Mouse (Mus musculus): ENCODE measurements around the gene Phykpl.

The Phykpl gene

DNA sequence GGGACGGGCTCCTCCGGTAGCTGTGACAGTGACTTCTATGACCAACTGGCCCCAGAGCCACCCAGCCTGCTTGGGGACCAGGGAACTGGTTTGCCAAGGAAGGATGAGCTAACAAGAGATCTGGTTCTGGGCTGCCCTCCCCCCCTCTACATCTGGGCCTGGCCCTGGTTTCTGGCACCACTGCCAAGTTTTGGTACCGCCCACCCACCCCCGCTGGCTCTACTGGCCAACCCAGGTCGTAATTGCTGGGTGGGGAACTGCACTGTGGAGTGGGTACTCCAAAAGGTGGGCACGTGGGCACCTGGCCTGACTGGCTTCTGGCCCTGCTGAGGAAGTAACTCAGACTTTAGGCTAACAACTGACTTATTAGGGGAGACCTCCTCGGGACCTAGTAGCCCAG lies 56.2 kb downstream of the Phykpl start:
- in situ Hi-C loops (cut with MboI, MseI), result loop anchor here (5.0 kb wide), 1 partner anchor 42 kb away; no protein-coding TSS in a partner anchor

DNA sequence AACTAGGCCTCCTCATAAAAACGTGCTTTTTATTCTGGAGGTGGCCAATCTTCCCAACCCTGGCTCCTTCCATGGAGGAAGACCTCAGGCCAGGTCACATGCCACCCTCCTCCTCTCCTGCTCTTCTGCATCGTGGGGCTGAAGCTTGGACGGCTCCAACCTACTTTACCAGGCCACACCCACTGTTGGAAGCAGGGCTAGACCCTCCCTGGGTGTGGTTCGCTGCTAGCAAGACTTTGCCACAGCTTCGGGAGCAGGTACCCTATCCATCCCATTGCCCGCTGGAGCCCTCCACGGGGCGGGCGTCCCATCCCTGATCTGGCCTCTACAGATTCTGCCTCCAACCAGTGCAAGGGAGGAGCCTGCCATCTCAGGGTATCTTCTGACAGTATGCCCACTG lies 58.6 kb downstream of the Phykpl start:
- in situ Hi-C loops (cut with MboI, MseI), result loop anchor here (5.0 kb wide), 1 partner anchor 39 kb away; no protein-coding TSS in a partner anchor

DNA sequence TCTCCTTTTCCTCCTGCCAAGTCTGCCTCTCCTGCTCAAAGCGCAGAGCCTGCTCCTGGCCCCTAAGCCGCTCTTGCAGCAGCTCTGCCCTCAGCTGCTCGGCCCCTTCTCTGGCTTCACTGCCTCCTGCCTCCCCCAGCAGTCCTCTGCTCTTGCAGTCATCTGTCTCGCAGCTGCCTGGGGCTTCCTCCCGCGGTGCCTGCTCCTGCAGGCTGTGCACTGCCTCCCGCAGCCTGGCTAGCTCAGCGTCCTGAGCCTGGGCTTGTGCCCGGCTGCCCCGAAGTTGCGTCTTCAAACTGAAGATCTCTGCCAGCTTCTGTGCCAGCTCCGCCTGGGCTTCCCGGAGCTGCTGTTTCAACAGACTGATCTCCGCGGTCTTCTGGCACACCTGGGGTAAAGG lies 59.2 kb downstream of the Phykpl start:
- in situ Hi-C loops (cut with MboI, MseI), result loop anchor here (5.0 kb wide), 1 partner anchor 39 kb away; no protein-coding TSS in a partner anchor

- in situ Hi-C loops (cut with MboI, MseI), result loop anchor here (5.0 kb wide), 1 partner anchor 38 kb away; no protein-coding TSS in a partner anchor
Observed at GRCm38 (mm10) chr11:51644217-51644616, 59.7 kb downstream of the Phykpl start.

DNA sequence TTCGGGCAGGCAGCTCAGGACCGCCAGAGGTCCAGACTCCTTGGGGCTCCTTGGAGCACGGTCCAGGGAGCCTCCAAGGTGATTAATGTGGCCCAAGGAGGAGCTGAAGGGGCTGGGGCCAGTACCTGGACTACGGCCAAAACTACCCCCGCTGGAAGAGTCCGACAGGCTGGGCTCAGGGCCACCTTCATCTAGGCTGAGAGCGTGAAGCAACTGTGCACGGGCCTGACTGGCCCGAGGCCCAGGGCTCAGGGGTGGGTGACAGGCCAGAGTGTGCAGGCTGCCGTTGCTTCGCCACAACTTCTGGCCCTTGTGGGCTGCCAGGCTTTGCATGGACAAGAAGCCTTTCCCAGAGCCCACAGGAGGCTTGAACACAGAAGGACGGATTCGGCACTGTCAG lies 60.7 kb downstream of the Phykpl start:
- in situ Hi-C loops (cut with MboI, MseI), result no loop called here

DNA sequence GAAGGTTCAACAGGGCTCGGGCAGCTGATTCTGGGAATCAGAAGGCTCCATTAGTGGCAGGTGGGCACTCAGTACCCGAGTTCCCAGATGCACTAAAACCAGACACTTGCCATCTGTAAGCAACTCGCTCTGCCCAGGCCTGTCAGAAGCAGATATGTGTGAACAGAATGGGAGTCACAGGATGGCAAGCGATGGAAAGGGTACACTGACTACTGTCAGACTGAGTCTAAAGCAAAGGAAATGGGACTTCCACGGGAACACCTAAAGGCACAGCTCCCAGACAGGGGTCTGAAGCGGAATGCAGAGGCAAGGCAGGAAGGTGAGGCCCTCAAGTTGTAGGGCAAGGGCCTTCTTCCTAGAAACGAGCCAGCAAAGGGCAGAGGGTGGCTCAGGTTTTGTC lies 61.7 kb downstream of the Phykpl start:
- in situ Hi-C loops (cut with MboI, MseI), result no loop called here

GRCm38 (mm10) chr11:51646751-51647667 lies 62.5 kb downstream of the Phykpl start:
- in situ Hi-C loops (cut with MboI, MseI), result no loop called here

DNA sequence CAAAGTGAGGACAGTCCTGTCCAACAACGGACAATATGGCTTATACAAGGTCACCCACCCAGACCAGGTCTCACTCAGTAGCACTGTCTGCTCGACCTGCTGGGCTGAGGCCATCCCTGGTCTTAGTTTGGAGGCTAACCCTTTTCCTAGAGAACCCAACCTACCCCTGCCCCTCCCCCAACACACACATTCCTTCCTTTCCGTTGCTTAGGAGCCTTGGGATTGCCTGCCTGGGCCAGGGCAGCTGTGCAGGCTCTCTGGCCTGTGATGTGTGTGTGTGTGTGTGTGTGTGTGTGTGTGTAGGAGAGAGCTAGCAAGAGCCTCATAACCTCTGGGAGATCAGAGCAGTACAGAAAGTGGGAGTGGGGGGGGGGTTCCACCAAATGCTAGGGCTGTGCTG lies 64.0 kb downstream of the Phykpl start:
- in situ Hi-C loops (cut with MboI, MseI), result no loop called here

- in situ Hi-C loops (cut with MboI, MseI), result no loop called here
Observed at GRCm38 (mm10) chr11:51649111-51649888, 64.7 kb downstream of the Phykpl start.

DNA sequence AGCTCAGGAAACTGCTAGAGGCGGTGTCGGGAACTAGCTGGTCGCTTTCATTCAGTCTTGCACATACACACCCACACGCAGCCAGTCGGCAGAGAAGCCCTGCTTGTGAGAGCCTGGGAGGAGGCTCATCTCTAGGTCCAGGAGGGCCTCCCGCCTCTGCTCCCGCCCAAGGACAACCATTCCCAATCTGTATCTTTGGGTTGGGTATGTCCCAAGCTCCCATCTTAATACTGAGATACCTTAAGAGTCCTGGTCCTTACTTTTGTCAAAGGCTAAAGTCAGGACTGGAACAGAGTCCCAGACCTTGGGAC lies 65.3 kb downstream of the Phykpl start:
- in situ Hi-C loops (cut with MboI, MseI), result no loop called here

DNA sequence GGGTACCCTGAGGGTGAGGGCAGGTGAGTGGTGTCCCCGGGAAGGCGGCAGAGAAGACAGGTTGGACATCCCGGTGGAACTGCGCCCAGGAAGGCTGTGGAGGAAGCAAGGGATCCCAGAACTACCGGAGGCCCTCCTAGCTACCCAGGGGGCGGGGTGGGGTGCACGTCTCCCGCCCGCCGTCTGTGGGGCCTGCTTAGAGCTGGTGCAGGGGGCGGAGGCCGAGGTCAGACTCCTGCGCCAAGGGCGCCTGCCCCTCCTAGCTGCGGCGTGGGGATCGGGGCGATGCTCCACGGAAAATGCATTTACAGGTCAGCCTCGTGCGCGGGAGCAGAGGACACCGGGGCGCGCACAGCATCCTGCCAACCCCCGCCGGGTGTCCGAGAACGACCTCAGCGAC lies 65.7 kb downstream of the Phykpl start:
- in situ Hi-C loops (cut with MboI, MseI), result no loop called here

DNA sequence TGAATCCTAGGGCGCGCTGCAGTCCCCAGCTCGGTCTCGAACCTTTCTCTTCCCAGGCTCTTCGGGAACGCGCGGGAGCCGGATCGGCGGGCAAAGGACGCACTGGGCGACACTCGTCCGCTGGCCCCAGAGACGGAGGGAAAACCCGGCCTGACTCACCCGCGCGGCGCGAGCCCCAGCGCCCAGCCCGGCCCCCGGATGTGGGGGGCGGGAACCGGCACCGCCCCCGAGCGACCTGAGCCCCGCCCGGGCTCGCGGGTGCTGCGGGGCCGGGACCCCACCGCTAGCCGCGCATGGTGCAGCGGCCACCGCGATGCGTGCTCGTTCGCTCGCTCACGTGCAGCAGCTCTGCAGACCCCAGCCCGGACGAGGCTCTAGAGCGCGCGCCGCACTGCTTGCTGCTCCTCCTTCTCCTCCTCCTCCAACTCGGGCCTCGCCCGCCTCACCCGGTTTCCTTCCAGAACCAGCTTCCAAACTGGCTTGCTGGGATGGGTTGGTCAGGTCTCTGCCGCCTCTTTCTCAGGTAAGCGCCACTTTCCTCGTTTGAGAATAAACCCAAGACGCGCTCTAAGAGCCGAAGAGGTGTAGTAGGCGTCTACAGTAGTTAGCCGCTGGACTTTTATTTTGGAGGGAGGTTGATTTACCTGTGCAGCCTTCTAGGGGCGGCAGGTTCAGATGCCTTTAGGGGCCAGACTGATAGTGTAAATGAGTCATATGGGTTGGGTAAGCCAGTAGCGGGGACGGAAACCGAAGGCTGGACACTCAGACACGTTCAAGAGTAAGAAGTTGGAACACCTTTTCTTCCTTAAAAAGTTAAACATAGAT lies 66.3 kb downstream of the Phykpl start, which contains the start of the genes N4bp3 and D930048N14Rik:
Gene N4bp3, minus strand, starts transcription at position 152 of the 825 bp plus-strand sequence.
Gene D930048N14Rik, plus strand, starts transcription at position 264 of the 825 bp plus-strand sequence.
- in situ Hi-C loops (cut with MboI, MseI), result no loop called here

GRCm38 (mm10) chr11:51652889-51653418 lies 68.4 kb downstream of the Phykpl start:
- in situ Hi-C loops (cut with MboI, MseI), result no loop called here

- in situ Hi-C loops (cut with MboI, MseI), result no loop called here
Observed at GRCm38 (mm10) chr11:51653736-51654135, 69.2 kb downstream of the Phykpl start.
